ENCODE assay signal across 17 mouse cellular contexts in the genomic region with DNA sequence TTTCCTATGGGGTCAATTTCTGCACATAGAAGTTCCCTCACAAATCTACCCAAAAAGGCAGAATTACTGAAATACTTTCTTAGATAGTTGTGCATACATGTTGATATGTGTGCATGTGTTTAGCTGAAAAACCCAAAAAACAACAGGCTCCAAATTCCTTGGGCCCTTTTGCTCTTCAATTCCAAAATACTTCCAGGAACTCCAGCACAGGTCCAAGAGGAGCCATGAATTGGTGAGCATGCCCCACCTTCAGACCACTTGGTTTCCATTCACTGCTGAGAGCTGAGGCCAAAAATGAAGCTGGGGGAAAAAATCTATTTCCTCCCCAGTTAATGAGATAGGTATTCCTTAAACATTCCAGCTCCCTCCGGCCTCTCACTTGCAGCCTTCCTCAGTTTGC. TPM values are rescaled to one million over a fixed set of nuclear protein-coding genes. Genes with fewer than 3 reads are reported as not detected.
"Had no signal": no experiment of that assay in that cellular context is flagged by ENCODE, and none has a peak within 500 bp of the region (broad histone marks: within the 10 kb centered on the region; RNA-seq: fewer than 3 reads in every experiment).

No protein-coding gene starts in this region.

- H3K36me3 ChIP-seq: limb, embryonic 10.5 days; limb, embryonic 13.5 days; liver, embryonic 12.5 days; liver, embryonic 15.5 days; lung, embryonic 15.5 days; midbrain, embryonic 12.5 days; midbrain, embryonic 15.5 days; neural tube, embryonic 13.5 days had no signal

- H3K4me3 ChIP-seq: limb, embryonic 13.5 days; liver, embryonic 12.5 days; liver, embryonic 15.5 days; lung, embryonic 15.5 days; megakaryocyte, embryonic 14.5 days; midbrain, embryonic 12.5 days; midbrain, embryonic 15.5 days; neural tube, embryonic 13.5 days had no signal

- H3K9me3 ChIP-seq: limb, embryonic 10.5 days; limb, embryonic 13.5 days; liver, embryonic 12.5 days; liver, embryonic 15.5 days; lung, embryonic 15.5 days; midbrain, embryonic 12.5 days; midbrain, embryonic 15.5 days; neural tube, embryonic 13.5 days had no signal

- ATAC-seq: inflammation-experienced regulatory T-cells, adult 6 months; liver, embryonic 12.5 days; midbrain, embryonic 15.5 days had no signal

- H3K9ac ChIP-seq: limb, embryonic 13.5 days; liver, embryonic 12.5 days; liver, embryonic 15.5 days; lung, embryonic 15.5 days; midbrain, embryonic 12.5 days; midbrain, embryonic 15.5 days; neural tube, embryonic 13.5 days had no signal

- H3K4me2 ChIP-seq: limb, embryonic 13.5 days; liver, embryonic 12.5 days; liver, embryonic 15.5 days; lung, embryonic 15.5 days; midbrain, embryonic 12.5 days; midbrain, embryonic 15.5 days had no signal

- DNase-seq: kidney, adult 11 months; liver; lung, adult 18-20 months; lung, postnatal 10 days; lung, postnatal 36 days; thymus, postnatal 25 days had no signal

- H3K27ac ChIP-seq: kidney, postnatal 0 days; limb, embryonic 10.5 days; limb, embryonic 13.5 days; liver, embryonic 12.5 days; liver, embryonic 15.5 days; lung, embryonic 15.5 days; midbrain, embryonic 12.5 days; midbrain, embryonic 15.5 days; neural tube, embryonic 13.5 days had no signal

RNA-seq across cellular contexts. Expression of gene Cyp1b1, which starts 5.1 kb away (rescaled TPM):
- polyA plus RNA-seq: inflammation-experienced regulatory T-cells, adult 6 months had no signal
